ENCODE assay signal across 8 mouse cellular contexts in the genomic region with DNA sequence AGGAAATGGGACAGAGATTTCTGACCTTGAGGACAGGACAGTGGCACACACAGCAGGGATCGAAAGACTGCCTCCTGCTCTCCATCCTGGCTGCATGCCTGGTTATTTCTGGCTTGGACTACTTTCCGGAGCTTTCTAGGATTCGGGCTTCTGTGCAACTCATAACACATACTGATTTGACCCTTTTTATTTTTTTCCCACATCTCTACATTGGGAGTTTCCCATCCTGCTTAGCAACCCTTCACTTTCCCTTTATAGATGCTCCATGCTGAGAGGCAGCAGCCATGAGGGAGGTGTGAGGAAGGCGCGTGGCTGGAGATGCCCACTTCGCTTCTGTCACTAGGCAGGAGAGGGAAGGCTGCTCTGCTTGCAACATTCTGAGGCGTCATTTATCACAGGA.
DNase-seq lines count a peak whose midpoint lies in the region; ATAC-seq lines count a peak whose summit lies in the region.

No protein-coding gene starts in this region.

- DNase-seq in cerebellum, adult 18-20 months = peak; percentile 62 to 66
- DNase-seq in kidney, postnatal 14 days = peak; percentile 54
- peak; percentile 45 for DNase-seq in lung, postnatal 14 days
- DNase-seq in natural killer cell, adult 2 months (ENCODE audit: low spot score in 2 of 2) = no peak
- no peak for DNase-seq in hindbrain, embryonic 14.5 days (ENCODE audit: low spot score)
- no peak for DNase-seq in gastrocnemius, postnatal 36 days

- no peaks in the 10 kb centered on the region for H3K9me3 ChIP-seq in hindbrain, embryonic 15.5 days
- no peaks in the 10 kb centered on the region for H3K9me3 ChIP-seq in hindbrain, embryonic 13.5 days
- no peaks in the 10 kb centered on the region for H3K9me3 ChIP-seq in hindbrain, embryonic 14.5 days (ENCODE audit: control insufficient read depth, low read length)

- intact Hi-C loops in gastrocnemius, postnatal 36 days (cut with DNase I) = no loop called here

- no peak for ATAC-seq in hindbrain, embryonic 15.5 days (ENCODE audit: low FRiP score, low read depth)
- ATAC-seq in hindbrain, embryonic 13.5 days (ENCODE audit: low FRiP score) = no peak
- no peak for ATAC-seq in hindbrain, embryonic 14.5 days (ENCODE audit: low FRiP score)

- H3K27me3 ChIP-seq in hindbrain, embryonic 15.5 days = no peaks in the 10 kb centered on the region
- H3K27me3 ChIP-seq in hindbrain, embryonic 13.5 days = no peaks in the 10 kb centered on the region
- no peaks in the 10 kb centered on the region for H3K27me3 ChIP-seq in hindbrain, embryonic 14.5 days (ENCODE audit: control insufficient read depth, insufficient read depth, low read length)

- H3K4me1 ChIP-seq in hindbrain, embryonic 15.5 days (replicated peaks) = peaks cover 26% of the 10 kb centered on the region
- peaks cover 24% of the 10 kb centered on the region for H3K4me1 ChIP-seq in hindbrain, embryonic 13.5 days (replicated peaks)
- H3K4me1 ChIP-seq in hindbrain, embryonic 14.5 days (replicated peaks; ENCODE audit: control insufficient read depth, insufficient read depth, low read length) = peaks cover 24% of the 10 kb centered on the region

- no peak overlapping the region for H3K4me2 ChIP-seq in hindbrain, embryonic 15.5 days
- no peak overlapping the region for H3K4me2 ChIP-seq in hindbrain, embryonic 13.5 days
- H3K4me2 ChIP-seq in hindbrain, embryonic 14.5 days (replicated peaks) = no peak overlapping the region

- peak overlapping the region; percentile 60; the same call in 1 of the 2 replicates for H3K27ac ChIP-seq in hindbrain, embryonic 15.5 days (replicated peaks)
- no peak overlapping the region; the same call in 1 of the 2 replicates for H3K27ac ChIP-seq in hindbrain, embryonic 13.5 days
- no peak overlapping the region; the same call in 1 of the 2 replicates for H3K27ac ChIP-seq in hindbrain, embryonic 14.5 days

- no peak overlapping the region for H3K9ac ChIP-seq in hindbrain, embryonic 15.5 days
- H3K9ac ChIP-seq in hindbrain, embryonic 13.5 days = no peak overlapping the region
- no peak overlapping the region for H3K9ac ChIP-seq in hindbrain, embryonic 14.5 days

- no peaks in the 10 kb centered on the region for H3K36me3 ChIP-seq in hindbrain, embryonic 15.5 days
- no peaks in the 10 kb centered on the region for H3K36me3 ChIP-seq in hindbrain, embryonic 13.5 days
- no peaks in the 10 kb centered on the region for H3K36me3 ChIP-seq in hindbrain, embryonic 14.5 days (replicated peaks; ENCODE audit: control insufficient read depth, insufficient read depth)

- H3K4me3 ChIP-seq in hindbrain, embryonic 15.5 days = no peak overlapping the region
- H3K4me3 ChIP-seq in hindbrain, embryonic 13.5 days = no peak overlapping the region
- H3K4me3 ChIP-seq in hindbrain, embryonic 14.5 days (replicated peaks; ENCODE audit: low read length) = no peak overlapping the region

- 52% methylated on average over 7 of the region's 7 CpGs for WGBS in hindbrain, embryonic 15.5 days
- WGBS in hindbrain, embryonic 13.5 days = 74% methylated on average over 7 of the region's 7 CpGs
- WGBS in hindbrain, embryonic 14.5 days = 61% methylated on average over 7 of the region's 7 CpGs

Comparison
In these comparisons a context has a peak if more than half of its experiments do, and no peak if none do; other contexts are left out.
1. DNase-seq: peak in cerebellum, adult 18-20 months (2 of 2), kidney, postnatal 14 days (single experiment) and lung, postnatal 14 days (single experiment); none in natural killer cell, adult 2 months (0 of 2), hindbrain, embryonic 14.5 days (single experiment) and gastrocnemius, postnatal 36 days (0 of 2).